Mouse (Mus musculus): ENCODE measurements around the gene Tpm1.

DNA sequence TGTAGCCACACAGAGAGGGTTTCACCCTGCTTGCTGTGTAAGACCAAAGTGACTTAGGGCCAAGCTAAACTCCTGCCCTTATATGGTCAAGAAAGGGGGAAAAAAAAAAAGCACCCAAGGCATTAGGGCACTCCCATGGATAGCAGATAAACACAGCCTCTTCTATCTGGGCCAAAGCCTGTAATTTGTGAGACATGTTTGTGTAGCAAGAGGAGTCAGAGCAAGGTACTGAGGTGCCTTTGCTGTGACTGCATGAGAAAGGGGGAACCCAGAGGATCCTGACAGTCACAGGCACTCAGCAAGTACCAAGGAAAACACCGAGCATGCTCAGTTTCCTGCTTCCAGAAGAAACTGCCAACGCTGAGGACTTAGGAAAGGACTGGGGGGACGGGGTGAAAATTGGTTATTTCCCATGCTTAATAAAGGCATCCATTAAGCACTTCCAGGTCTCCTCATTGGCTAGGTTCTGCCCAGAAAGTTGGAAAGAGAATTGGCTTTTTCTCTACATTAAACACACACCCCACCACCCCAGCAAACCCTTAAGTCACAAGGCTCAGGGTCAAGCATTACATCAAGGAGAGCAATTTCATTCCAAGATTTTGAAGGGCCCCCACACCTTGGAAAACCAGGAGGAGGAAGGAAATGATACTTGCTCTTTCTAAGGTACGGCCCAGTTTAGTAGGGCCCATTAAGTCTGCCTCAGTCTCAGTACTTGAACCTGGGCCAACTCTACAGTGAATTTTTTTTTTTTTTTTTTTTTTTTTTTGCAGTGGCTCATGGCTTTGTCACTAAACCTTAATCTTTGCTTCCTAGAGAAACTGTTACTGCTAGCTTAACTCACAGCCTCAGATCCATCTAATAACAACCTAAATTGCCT, 8.0 kb downstream of the Tpm1 start:
- TF ChIP-seq CTCF (IDR thresholded peaks at IDR 0.05; ENCODE audit: control insufficient read depth, insufficient read depth, low read length) (no peak), POLR2A (IDR thresholded peaks at IDR 0.05; ENCODE audit: borderline replicate concordance, control insufficient read depth, low read depth, low read length) (no peak)

Measured in bone marrow, adult 2 months (tissue).